8 mouse cellular contexts compared by ENCODE assay signal in the genomic region with DNA sequence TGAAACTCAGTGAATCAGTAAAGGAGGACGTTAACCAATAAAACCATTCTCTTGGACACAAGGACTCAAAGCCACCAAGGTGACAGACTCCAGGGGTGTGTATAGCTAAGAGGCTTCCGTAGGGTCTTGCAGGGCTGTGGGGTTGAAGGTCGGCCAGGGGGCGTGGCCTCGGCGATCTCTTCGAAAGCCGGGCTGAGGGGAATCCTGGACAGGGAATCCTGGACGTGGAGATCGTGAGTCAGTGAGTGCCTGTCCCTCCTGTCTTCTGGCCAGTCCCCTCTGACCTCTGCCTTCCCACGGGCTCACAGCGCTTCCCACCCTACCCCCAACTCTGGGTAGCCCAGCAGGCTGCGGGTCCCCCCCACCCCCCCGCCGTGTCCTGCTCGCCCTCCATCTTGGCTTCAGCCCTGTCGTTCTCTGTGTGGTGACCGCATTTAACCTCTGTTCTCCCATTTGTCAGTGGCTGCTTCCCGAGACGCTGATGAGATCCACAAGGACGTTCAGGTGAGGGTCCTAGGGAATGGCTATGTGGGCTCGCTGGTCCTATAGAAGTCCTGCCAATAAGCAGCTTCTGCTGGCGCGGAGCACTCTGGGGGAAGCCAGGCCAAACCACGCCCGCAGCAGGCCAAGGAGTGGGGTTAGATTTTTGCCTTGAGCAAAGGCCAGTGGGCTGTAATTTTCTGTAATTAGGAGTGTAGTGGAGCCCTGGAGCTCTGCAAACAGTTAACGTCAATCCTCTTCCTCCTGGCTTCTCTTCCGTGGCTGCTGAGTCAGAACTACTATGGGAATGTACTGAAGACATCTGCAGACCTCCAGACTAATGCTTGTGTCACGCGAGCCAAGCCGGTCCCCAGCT. TPM values are rescaled to one million over a fixed set of nuclear protein-coding genes. Genes with fewer than 3 reads are reported as not detected.
A peak's percentile ranks its signal among the peaks of the same experiment; 100 is the strongest.
DNase-seq lines count a peak whose midpoint lies in the region; ATAC-seq and TF ChIP-seq lines count a peak whose summit lies in the region.

A gene (plus strand): TSS at position 163 of the 856 bp plus-strand sequence.

- H3K9me3 ChIP-seq in forebrain, postnatal 0 days (ENCODE audit: low read length): no peaks in the 10 kb centered on the region
- H3K9me3 ChIP-seq in hindbrain, embryonic 10.5 days: no peaks in the 10 kb centered on the region
- H3K9me3 ChIP-seq in lung, postnatal 0 days (ENCODE audit: low read length): no peaks in the 10 kb centered on the region

- peak; percentile 71 for ATAC-seq in forebrain, postnatal 0 days
- ATAC-seq in lung, postnatal 0 days: peak; percentile 91

- 13% methylated on average over 31 of the region's 31 CpGs for WGBS in forebrain, postnatal 0 days
- 16% methylated on average over 31 of the region's 31 CpGs for WGBS in hindbrain, embryonic 10.5 days
- 4% methylated on average over 29 of the region's 31 CpGs for WGBS in lung, postnatal 0 days

- no peak for TF ChIP-seq CTCF in forebrain, postnatal 0 days (IDR thresholded peaks at IDR 0.05; ENCODE audit: low read depth)
- no peak for TF ChIP-seq CTCF in lung, postnatal 0 days (IDR thresholded peaks at IDR 0.05)

- no peaks in the 10 kb centered on the region for H3K36me3 ChIP-seq in forebrain, postnatal 0 days (ENCODE audit: insufficient read depth)
- peaks cover 2% of the 10 kb centered on the region; the same call in 1 of the 2 replicates for H3K36me3 ChIP-seq in hindbrain, embryonic 10.5 days
- 0 out of 2 replicates have a peak, but pooled peaks cover 4% of the 10 kb centered on the region for H3K36me3 ChIP-seq in lung, postnatal 0 days (ENCODE audit: insufficient read depth, low read length)

- peak within 1 kb of the TSS; percentile 34 for H3K4me3 ChIP-seq in forebrain, postnatal 0 days (ENCODE audit: low read depth, low read length)
- H3K4me3 ChIP-seq in hindbrain, embryonic 10.5 days: peak within 1 kb of the TSS; percentile 63
- peak within 1 kb of the TSS; percentile 53 for H3K4me3 ChIP-seq in lung, postnatal 0 days (ENCODE audit: low read depth, low read length)

- H3K4me1 ChIP-seq in forebrain, postnatal 0 days (ENCODE audit: insufficient read depth): no peaks in the 10 kb centered on the region
- peaks cover 20% of the 10 kb centered on the region for H3K4me1 ChIP-seq in hindbrain, embryonic 10.5 days (replicated peaks)
- H3K4me1 ChIP-seq in lung, postnatal 0 days (ENCODE audit: insufficient read depth, low read depth, low read length): peaks cover 4% of the 10 kb centered on the region; the same call in 1 of the 2 replicates

- peak within 1 kb of the TSS; percentile 40 for H3K9ac ChIP-seq in forebrain, postnatal 0 days
- H3K9ac ChIP-seq in lung, postnatal 0 days (replicated peaks; ENCODE audit: low read depth): peak within 1 kb of the TSS; percentile 48

- H3K27ac ChIP-seq in forebrain, postnatal 0 days (ENCODE audit: low read depth, low read length): no peak within 1 kb of the TSS
- H3K27ac ChIP-seq in hindbrain, embryonic 10.5 days: peak within 1 kb of the TSS; percentile 91
- peak within 1 kb of the TSS; percentile 51; the same call in 1 of the 2 replicates for H3K27ac ChIP-seq in lung, postnatal 0 days (ENCODE audit: low read length)

- TF ChIP-seq EP300 in lung, postnatal 0 days (IDR thresholded peaks at IDR 0.05): no peak

- DNase-seq in MN1 (ENCODE audit: low spot score): peak; percentile 59
- DNase-seq in cerebellum, adult 18-20 months: peak; percentile 68 to 75
- no peak for DNase-seq in forebrain, postnatal 0 days
- peak; percentile 74 for DNase-seq in hindbrain, embryonic 10.5 days (ENCODE audit: low spot score)
- DNase-seq in layer of hippocampus, adult 9-11 months: peak; percentile 57
- peak; percentile 70 for DNase-seq in lung, postnatal 0 days (ENCODE audit: low spot score)
- DNase-seq in ovary, adult 18-20 months (ENCODE audit: low spot score): peak; percentile 71
- DNase-seq in thymus, postnatal 4 days: peak; percentile 86

- H3K27me3 ChIP-seq in forebrain, postnatal 0 days (ENCODE audit: insufficient read depth, low read length): no peaks in the 10 kb centered on the region
- no peaks in the 10 kb centered on the region for H3K27me3 ChIP-seq in hindbrain, embryonic 10.5 days (ENCODE audit: insufficient read depth, poor library complexity, severe bottlenecking)
- H3K27me3 ChIP-seq in lung, postnatal 0 days (replicated peaks; ENCODE audit: insufficient read depth, low read length): no peaks in the 10 kb centered on the region

- peak within 1 kb of the TSS; percentile 54 for H3K4me2 ChIP-seq in forebrain, postnatal 0 days (ENCODE audit: low read depth)
- peak within 1 kb of the TSS; percentile 81 for H3K4me2 ChIP-seq in lung, postnatal 0 days (replicated peaks; ENCODE audit: low read depth, low read length)

RNA-seq across cellular contexts. Expression of the gene that starts here (rescaled TPM):
- total RNA-seq in forebrain, postnatal 0 days (2014; rRNA removed): 14.5 and 17.4 TPM in 2 replicates
- 14.4 and 18.4 TPM in 2 replicates for polyA plus RNA-seq in forebrain, postnatal 0 days (2015; fragmentation: Nextera tagmentation; extraction: Ambion mirVana)
- polyA plus RNA-seq in hindbrain, embryonic 10.5 days (2016; fragmentation: Nextera tagmentation; extraction: Ambion mirVana): 27.3 and 30.3 TPM in 2 replicates
- 27.5 and 27.6 TPM in 2 replicates for polyA plus RNA-seq in lung, postnatal 0 days (2015; fragmentation: Nextera tagmentation; extraction: Ambion mirVana)
